35 mouse cellular contexts compared by ENCODE assay signal in genomic region chr11:89360895-89361294, GRCm38 (mm10). TPM values are rescaled to one million over a fixed set of nuclear protein-coding genes. Genes with fewer than 3 reads are reported as not detected.
"Had no signal": no experiment of that assay in that cellular context is flagged by ENCODE, and none has a peak within 500 bp of the region (broad histone marks: within the 10 kb centered on the region; RNA-seq: fewer than 3 reads in every experiment).

No protein-coding gene starts in this region.

- H3K4me1 ChIP-seq: hindbrain, embryonic 15.5 days; intestine, embryonic 15.5 days had no signal

- DNase-seq: heart, postnatal 14 days; heart, postnatal 36 days; heart, postnatal 4 days; kidney, adult 11 months; kidney, adult 18-20 months; kidney, adult 2 months; kidney, adult 8-10 months; kidney, adult 9 months; kidney, postnatal 10 days; kidney, postnatal 14 days; kidney, postnatal 25 days; kidney, postnatal 36 days; kidney, postnatal 4 days; layer of hippocampus, adult 9-11 months; layer of hippocampus, postnatal 36 days had no signal

- H3K9me3 ChIP-seq: heart, embryonic 12.5 days; heart, embryonic 15.5 days; hindbrain, embryonic 10.5 days; hindbrain, embryonic 12.5 days; hindbrain, embryonic 13.5 days; hindbrain, embryonic 15.5 days; intestine, embryonic 15.5 days; kidney, embryonic 15.5 days had no signal

- H3K27me3 ChIP-seq: heart, embryonic 12.5 days; heart, embryonic 15.5 days; hindbrain, embryonic 12.5 days; hindbrain, embryonic 13.5 days; hindbrain, embryonic 15.5 days; intestine, embryonic 15.5 days had no signal

- ATAC-seq: hindbrain, embryonic 16.5 days; hindbrain, postnatal 0 days; inflammation-experienced regulatory T-cells, adult 6 months; intestine, embryonic 15.5 days; intestine, embryonic 16.5 days; intestine, postnatal 0 days had no signal

- H3K36me3 ChIP-seq: heart, embryonic 12.5 days; heart, embryonic 15.5 days; hindbrain, embryonic 10.5 days; hindbrain, embryonic 12.5 days; hindbrain, embryonic 13.5 days; hindbrain, embryonic 15.5 days; intestine, embryonic 15.5 days; kidney, embryonic 15.5 days had no signal

- H3K9ac ChIP-seq: heart, embryonic 12.5 days; heart, embryonic 15.5 days; hindbrain, embryonic 12.5 days; hindbrain, embryonic 13.5 days; hindbrain, embryonic 14.5 days; hindbrain, embryonic 15.5 days; intestine, embryonic 15.5 days; kidney, embryonic 15.5 days had no signal

- H3K4me2 ChIP-seq: heart, embryonic 11.5 days; heart, embryonic 12.5 days; heart, embryonic 15.5 days; hindbrain, embryonic 12.5 days; hindbrain, embryonic 13.5 days; hindbrain, embryonic 14.5 days; hindbrain, embryonic 15.5 days; intestine, embryonic 15.5 days; kidney, embryonic 15.5 days had no signal

- H3K4me3 ChIP-seq: heart, embryonic 12.5 days; heart, embryonic 15.5 days; hindbrain, embryonic 10.5 days; hindbrain, embryonic 12.5 days; hindbrain, embryonic 13.5 days; hindbrain, embryonic 15.5 days; intestine, embryonic 15.5 days; kidney, embryonic 15.5 days; layer of hippocampus, adult 2 months; left cerebral cortex, adult 2 months had no signal

- H3K27ac ChIP-seq: heart, embryonic 15.5 days; hindbrain, embryonic 10.5 days; hindbrain, embryonic 12.5 days; hindbrain, embryonic 13.5 days; hindbrain, embryonic 14.5 days; hindbrain, embryonic 15.5 days; hindbrain, postnatal 0 days; intestine, embryonic 15.5 days; kidney, embryonic 15.5 days; kidney, postnatal 0 days; layer of hippocampus, adult 2 months; left cerebral cortex, adult 2 months had no signal

RNA-seq across cellular contexts. Expression of gene Nog, which starts 58.8 kb away (rescaled TPM):
- total RNA-seq: hematopoietic stem cell, adult 5-6 weeks had no signal
- polyA plus RNA-seq: heart, postnatal 0 days; inflammation-experienced regulatory T-cells, adult 6 months had no signal
